Mouse (Mus musculus) fibroblast of lung, adult 2 months (primary cell): ENCODE data around the gene Clba1.
"Not testable (repeated sequence)": the region's sequence is repeated elsewhere in the genome, so short reads cannot be mapped to it uniquely, and the experiment has no call there.

Experiments
- DNase-seq: peaks from one replicate; pipeline ENCODE4 v3.0.0-alpha.2; 2011; ENCODE audit warnings: low read depth

Gene Clba1

GRCm38 (mm10) chr12:112795466-112796104 is 13.2 kb upstream of the Clba1 start:
- DNase-seq, result peak; percentile 97

- no peak for DNase-seq
These were observed 11.9 kb upstream of the Clba1 start for GRCm38 (mm10) chr12:112796551-112797510.

DNA sequence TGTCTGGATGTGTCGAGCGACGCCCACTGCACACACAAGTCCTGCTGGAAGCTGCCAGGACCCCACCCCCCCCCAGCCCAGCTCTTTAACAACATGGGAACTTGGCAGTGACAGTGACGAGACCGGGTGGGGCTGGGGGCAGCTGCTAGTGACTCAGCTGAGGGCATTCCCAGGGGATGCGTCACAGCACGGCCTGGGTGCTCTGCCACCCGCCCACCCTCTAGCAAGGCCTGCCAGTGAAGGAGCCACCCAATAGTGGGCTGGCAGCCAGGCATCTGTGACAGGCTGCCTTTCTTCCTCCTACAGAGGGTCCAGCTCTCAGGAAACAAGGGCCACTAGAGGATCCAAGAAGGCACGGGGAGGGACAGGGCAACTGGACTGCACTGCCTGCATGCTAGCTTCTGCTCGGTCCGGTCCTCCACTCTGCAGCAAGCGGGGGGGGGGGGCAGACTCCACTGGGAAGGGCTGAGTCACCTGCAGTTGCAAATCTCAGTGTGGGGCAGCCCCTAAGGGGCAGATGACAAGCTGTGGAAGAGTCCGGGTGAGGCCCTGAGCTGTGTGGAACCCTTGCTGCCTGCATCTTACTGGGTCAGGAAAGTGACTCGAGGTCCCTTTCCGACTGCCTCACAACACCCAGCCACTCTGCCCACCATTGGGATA is 10.9 kb upstream of the Clba1 start:
- DNase-seq, result peak; percentile 91

DNA sequence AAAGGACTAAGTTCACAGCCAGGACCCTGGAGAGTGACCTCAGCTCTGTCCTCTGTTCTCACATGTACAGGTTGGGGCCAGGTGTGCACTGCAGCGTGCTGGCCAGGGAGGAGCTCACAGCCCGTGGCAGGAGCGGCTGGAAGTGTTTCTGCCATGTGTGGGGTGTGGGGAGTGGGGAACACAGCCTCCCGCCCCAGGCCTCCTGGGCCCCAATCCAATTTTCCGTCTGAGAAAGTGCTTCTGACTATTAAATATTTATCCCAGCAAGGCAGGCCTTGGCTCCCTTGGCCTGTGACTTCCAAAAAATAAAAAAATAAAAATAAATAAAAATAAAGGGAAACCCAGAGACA is 10.4 kb upstream of the Clba1 start:
- DNase-seq, result no peak

DNA sequence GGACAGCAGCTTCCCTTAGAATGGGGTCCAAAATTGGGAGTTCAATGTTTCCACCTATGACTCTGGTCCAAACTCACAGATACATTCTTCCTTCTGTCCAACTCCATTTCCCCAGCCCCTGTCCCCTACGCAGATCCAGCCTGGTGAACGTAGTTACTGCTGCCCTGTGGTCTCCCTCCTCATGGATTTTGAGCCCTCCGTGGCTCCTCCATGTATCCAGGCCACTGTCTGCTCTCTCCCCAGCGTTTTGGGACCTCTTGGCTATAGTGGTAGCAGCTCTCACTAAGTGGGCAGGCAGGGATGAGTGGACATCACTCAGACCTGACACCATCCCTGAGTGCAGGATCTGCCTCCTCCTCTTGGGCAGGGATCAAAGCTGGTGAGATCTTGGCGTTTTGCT is 10.0 kb upstream of the Clba1 start:
- DNase-seq, result no peak

DNA sequence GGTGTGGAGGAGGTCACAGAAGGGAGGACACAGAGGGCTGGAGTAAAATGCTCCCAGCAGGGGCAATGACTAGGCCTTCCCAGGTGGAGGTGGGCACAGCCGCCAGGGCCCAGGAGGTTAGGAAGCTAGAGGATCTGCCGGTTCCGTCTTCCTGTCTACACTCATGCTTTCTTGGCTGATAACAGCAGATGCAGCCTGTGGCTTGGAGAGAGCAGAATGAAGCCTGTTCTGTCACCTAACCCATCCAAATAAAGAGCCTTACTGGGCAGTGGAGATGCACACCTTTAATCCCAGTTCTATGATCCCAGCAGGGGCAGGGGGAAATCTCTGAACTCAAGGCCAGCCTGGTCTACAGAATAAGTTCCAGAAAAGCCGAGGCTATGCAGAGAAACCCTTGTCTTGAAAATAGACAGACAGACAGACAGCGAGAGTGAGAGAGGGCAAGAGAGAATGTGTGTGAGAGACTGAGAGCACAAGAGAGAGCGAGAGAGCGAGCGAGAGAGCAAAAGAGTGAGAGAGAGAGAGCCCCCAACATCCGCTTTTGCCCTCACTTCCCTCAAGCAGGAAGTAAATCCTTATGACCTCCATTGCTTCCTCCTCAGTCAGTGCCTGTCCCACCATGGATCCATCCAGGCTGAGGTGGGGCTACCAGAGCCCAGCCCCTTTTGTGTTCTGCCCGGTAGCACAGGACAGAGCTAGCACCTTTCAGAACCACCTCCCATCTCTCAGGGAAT is 9.3 kb upstream of the Clba1 start:
- no peak for DNase-seq

- DNase-seq, result no peak
These were observed 8.3 kb upstream of the Clba1 start for GRCm38 (mm10) chr12:112800476-112800875.

- no peak for DNase-seq
These were observed 6.6 kb upstream of the Clba1 start, which contains the start of gene Ahnak2 for GRCm38 (mm10) chr12:112801864-112802846. Ahnak2 (minus strand) TSS chr12:112802657.

GRCm38 (mm10) chr12:112802917-112803316 is 5.8 kb upstream of the Clba1 start:
- DNase-seq, result no peak

- no peak for DNase-seq
These were observed 4.7 kb upstream of the Clba1 start for GRCm38 (mm10) chr12:112804046-112804445.

GRCm38 (mm10) chr12:112806044-112806443 is 2.7 kb upstream of the Clba1 start:
- DNase-seq, result no peak

GRCm38 (mm10) chr12:112807796-112808195 is 941 bp upstream of the Clba1 start:
- no peak for DNase-seq

- no peak for DNase-seq
These were observed 538 bp upstream of the Clba1 start for GRCm38 (mm10) chr12:112808212-112808586.

DNA sequence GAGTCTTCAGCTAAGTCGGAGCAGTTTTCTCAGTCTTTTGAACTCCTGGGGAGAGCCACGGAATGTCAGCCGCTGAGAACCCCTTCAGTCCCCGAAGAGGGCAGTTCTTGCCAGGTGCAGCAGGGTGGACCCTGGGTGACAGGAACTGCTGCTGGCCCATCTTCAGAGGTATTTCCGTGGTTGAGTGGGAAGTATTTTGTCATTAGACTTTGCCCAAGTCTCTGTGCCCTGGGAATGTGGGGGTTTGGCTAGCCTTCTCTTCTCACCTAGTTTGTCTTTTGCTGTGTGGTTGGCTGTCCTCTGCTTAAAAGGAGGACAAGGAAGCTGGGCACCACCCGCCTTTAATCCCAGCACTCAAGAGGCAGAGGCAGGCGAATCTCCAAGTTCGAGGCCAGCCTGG is 904 bp downstream of the Clba1 start:
- DNase-seq, result no peak

- no peak for DNase-seq
These were observed 1.6 kb downstream of the Clba1 start for GRCm38 (mm10) chr12:112810092-112810885.

DNA sequence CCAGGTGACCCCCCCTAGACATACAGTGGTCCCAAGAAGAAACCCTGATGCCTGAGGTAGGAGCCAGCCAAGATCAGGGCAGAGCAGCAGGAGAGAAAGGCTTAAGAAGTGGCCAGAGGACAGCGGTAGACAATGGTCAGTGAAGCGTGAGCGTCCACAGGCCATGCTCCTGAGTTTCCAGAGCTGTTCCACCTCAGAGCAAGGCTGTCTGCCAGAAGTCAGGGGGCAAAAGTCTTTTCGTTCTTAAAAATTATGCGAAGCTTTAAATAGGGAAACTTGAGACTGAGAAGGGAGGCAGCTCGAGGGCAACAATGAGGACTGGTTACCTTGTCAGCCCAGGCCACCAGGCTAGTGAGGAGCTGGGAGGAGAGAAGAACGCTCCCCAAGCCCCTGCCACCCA is 4.6 kb downstream of the Clba1 start:
- DNase-seq, result no peak

- DNase-seq, result no peak
These were observed 6.1 kb downstream of the Clba1 start for GRCm38 (mm10) chr12:112814682-112815470.

DNA sequence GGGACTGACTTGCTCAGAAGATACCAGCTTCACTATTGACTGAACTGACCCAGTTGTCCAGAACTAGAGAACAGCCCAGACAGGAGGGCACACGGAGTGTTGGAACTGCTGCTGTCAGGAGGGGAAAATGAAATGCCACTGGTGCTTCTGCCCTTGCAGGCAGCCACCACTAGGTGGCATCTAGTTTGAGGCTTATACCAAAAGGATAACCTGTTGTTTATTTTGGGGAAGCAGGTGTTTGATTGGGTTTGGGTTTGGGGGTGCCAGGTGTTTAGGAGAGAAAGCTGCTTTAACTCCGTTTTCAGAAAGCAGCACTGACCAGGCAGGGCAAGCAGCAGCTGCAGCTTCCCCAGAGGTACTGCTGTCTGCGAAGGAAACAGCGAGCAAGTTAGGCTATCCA is 7.6 kb downstream of the Clba1 start:
- DNase-seq, result no peak

GRCm38 (mm10) chr12:112816866-112817265 is 8.1 kb downstream of the Clba1 start:
- not testable (repeated sequence) for DNase-seq
